ENCODE assay signal across 9 mouse cellular contexts in genomic region chr7:75752442-75753191, GRCm38 (mm10).
DNase-seq lines count a peak whose midpoint lies in the region; ATAC-seq lines count a peak whose summit lies in the region.
"Had no signal": no experiment of that assay in that cellular context is flagged by ENCODE, and none has a peak within 500 bp of the region (broad histone marks: within the 10 kb centered on the region; RNA-seq: fewer than 3 reads in every experiment).

No protein-coding gene starts in this region.

- H3K27ac ChIP-seq in liver, embryonic 12.5 days, result peak overlapping the region; percentile 83; the same call in 1 of the 2 replicates
- H3K27ac ChIP-seq in liver, embryonic 11.5 days (ENCODE audit: low read depth, low read length), result no peak overlapping the region
- H3K27ac ChIP-seq in embryonic facial prominence, embryonic 10.5 days (replicated peaks), result no peak overlapping the region; the same call in 1 of the 2 replicates
- no peak overlapping the region; the same call in 1 of the 2 replicates for H3K27ac ChIP-seq in kidney, embryonic 14.5 days (ENCODE audit: low read depth, low read length)
- H3K27ac ChIP-seq in neural tube, embryonic 11.5 days (ENCODE audit: low read depth, low read length), result no peak overlapping the region

- ATAC-seq in liver, embryonic 12.5 days, result no peak
- no peak for ATAC-seq in liver, embryonic 11.5 days (replicated peaks; ENCODE audit: low FRiP score)
- peak; percentile 63 for ATAC-seq in kidney, embryonic 14.5 days (ENCODE audit: low FRiP score, low TSS enrichment)
- ATAC-seq in neural tube, embryonic 11.5 days (ENCODE audit: insufficient read depth, low FRiP score, low TSS enrichment), result no peak
- ATAC-seq: forebrain, embryonic 16.5 days had no signal

- DNase-seq in liver, embryonic 11.5 days (ENCODE audit: low spot score), result no peak
- peak; percentile 52 for DNase-seq in embryonic facial prominence, embryonic 10.5 days (ENCODE audit: low spot score)
- DNase-seq in neural tube, embryonic 11.5 days (ENCODE audit: low spot score), result peak; percentile 14
- DNase-seq in cerebellum, adult 8-10 months, result no peak
- DNase-seq in layer of hippocampus, postnatal 36 days, result no peak
- DNase-seq in right cerebral cortex, postnatal 10 days (ENCODE audit: low spot score in 2 of 2), result no peak

- no peaks in the 10 kb centered on the region for H3K27me3 ChIP-seq in liver, embryonic 12.5 days (replicated peaks)
- no peaks in the 10 kb centered on the region for H3K27me3 ChIP-seq in liver, embryonic 11.5 days (replicated peaks; ENCODE audit: control insufficient read depth, insufficient read depth, low read length)
- H3K27me3 ChIP-seq in embryonic facial prominence, embryonic 10.5 days (replicated peaks; ENCODE audit: low read depth, poor library complexity, severe bottlenecking), result no peaks in the 10 kb centered on the region
- no peaks in the 10 kb centered on the region for H3K27me3 ChIP-seq in kidney, embryonic 14.5 days (ENCODE audit: control insufficient read depth, insufficient read depth, low read length)
- H3K27me3 ChIP-seq in neural tube, embryonic 11.5 days (ENCODE audit: control insufficient read depth, insufficient read depth, low read length), result no peaks in the 10 kb centered on the region

- no peak overlapping the region for H3K4me2 ChIP-seq in liver, embryonic 12.5 days
- H3K4me2 ChIP-seq in liver, embryonic 11.5 days, result no peak overlapping the region
- H3K4me2 ChIP-seq in kidney, embryonic 14.5 days (replicated peaks; ENCODE audit: low read depth, low read length), result no peak overlapping the region
- no peak overlapping the region for H3K4me2 ChIP-seq in neural tube, embryonic 11.5 days (ENCODE audit: low read depth)

- H3K9ac ChIP-seq in liver, embryonic 12.5 days, result no peak overlapping the region
- H3K9ac ChIP-seq in liver, embryonic 11.5 days (ENCODE audit: low read depth, low read length), result no peak overlapping the region
- H3K9ac ChIP-seq in kidney, embryonic 14.5 days (ENCODE audit: low read depth, low read length), result no peak overlapping the region
- no peak overlapping the region for H3K9ac ChIP-seq in neural tube, embryonic 11.5 days (ENCODE audit: low read length)

- 81% methylated on average over 22 of the region's 22 CpGs for WGBS in liver, embryonic 12.5 days (ENCODE audit: insufficient replicate concordance)
- 73% methylated on average over 22 of the region's 22 CpGs for WGBS in liver, embryonic 11.5 days
- WGBS in embryonic facial prominence, embryonic 10.5 days, result 56% methylated on average over 22 of the region's 22 CpGs
- WGBS in kidney, embryonic 14.5 days, result 47% methylated on average over 22 of the region's 22 CpGs
- WGBS in neural tube, embryonic 11.5 days, result 50% methylated on average over 22 of the region's 22 CpGs

- no peak overlapping the region for H3K4me3 ChIP-seq in liver, embryonic 12.5 days
- H3K4me3 ChIP-seq in liver, embryonic 11.5 days (ENCODE audit: low read depth, low read length), result no peak overlapping the region
- no peak overlapping the region for H3K4me3 ChIP-seq in embryonic facial prominence, embryonic 10.5 days
- H3K4me3 ChIP-seq in kidney, embryonic 14.5 days (ENCODE audit: low read length), result no peak overlapping the region
- no peak overlapping the region for H3K4me3 ChIP-seq in neural tube, embryonic 11.5 days (ENCODE audit: low read depth, low read length)

- no peaks in the 10 kb centered on the region for H3K9me3 ChIP-seq in liver, embryonic 12.5 days (replicated peaks)
- no peaks in the 10 kb centered on the region for H3K9me3 ChIP-seq in liver, embryonic 11.5 days (ENCODE audit: control insufficient read depth, low read length)
- no peaks in the 10 kb centered on the region for H3K9me3 ChIP-seq in embryonic facial prominence, embryonic 10.5 days
- no peaks in the 10 kb centered on the region for H3K9me3 ChIP-seq in kidney, embryonic 14.5 days (ENCODE audit: control insufficient read depth, low read length)
- H3K9me3 ChIP-seq in neural tube, embryonic 11.5 days (ENCODE audit: control insufficient read depth, low read length), result no peaks in the 10 kb centered on the region

- peaks cover 70% of the 10 kb centered on the region for H3K4me1 ChIP-seq in liver, embryonic 12.5 days
- H3K4me1 ChIP-seq in liver, embryonic 11.5 days (replicated peaks; ENCODE audit: control insufficient read depth, insufficient read depth, low read length), result peaks cover 24% of the 10 kb centered on the region
- peaks cover 29% of the 10 kb centered on the region for H3K4me1 ChIP-seq in embryonic facial prominence, embryonic 10.5 days
- H3K4me1 ChIP-seq in kidney, embryonic 14.5 days (ENCODE audit: control insufficient read depth, insufficient read depth, low read length), result peaks cover 8% of the 10 kb centered on the region
- peaks cover 17% of the 10 kb centered on the region for H3K4me1 ChIP-seq in neural tube, embryonic 11.5 days (ENCODE audit: control insufficient read depth, insufficient read depth, low read length)

- H3K36me3 ChIP-seq in liver, embryonic 12.5 days, result peaks cover 85% of the 10 kb centered on the region
- peaks cover 17% of the 10 kb centered on the region for H3K36me3 ChIP-seq in liver, embryonic 11.5 days (ENCODE audit: control insufficient read depth, insufficient read depth, low read length)
- peaks cover 67% of the 10 kb centered on the region for H3K36me3 ChIP-seq in embryonic facial prominence, embryonic 10.5 days (replicated peaks)
- H3K36me3 ChIP-seq in kidney, embryonic 14.5 days (ENCODE audit: control insufficient read depth, insufficient read depth, low read length), result peaks cover 44% of the 10 kb centered on the region
- peaks cover 9% of the 10 kb centered on the region for H3K36me3 ChIP-seq in neural tube, embryonic 11.5 days (ENCODE audit: control insufficient read depth, insufficient read depth, low read length)

Comparison
In these comparisons a context has a peak if more than half of its experiments do, and no peak if none do; other contexts are left out.
1. DNase-seq: peak in embryonic facial prominence, embryonic 10.5 days (single experiment) and neural tube, embryonic 11.5 days (single experiment); none in liver, embryonic 11.5 days (single experiment), cerebellum, adult 8-10 months (single experiment), layer of hippocampus, postnatal 36 days (0 of 2) and right cerebral cortex, postnatal 10 days (0 of 2).